Mouse (Mus musculus): ENCODE measurements around the gene Khk.
A peak's percentile ranks its signal among the peaks of the same experiment; 100 is the strongest.

Khk gene

DNA sequence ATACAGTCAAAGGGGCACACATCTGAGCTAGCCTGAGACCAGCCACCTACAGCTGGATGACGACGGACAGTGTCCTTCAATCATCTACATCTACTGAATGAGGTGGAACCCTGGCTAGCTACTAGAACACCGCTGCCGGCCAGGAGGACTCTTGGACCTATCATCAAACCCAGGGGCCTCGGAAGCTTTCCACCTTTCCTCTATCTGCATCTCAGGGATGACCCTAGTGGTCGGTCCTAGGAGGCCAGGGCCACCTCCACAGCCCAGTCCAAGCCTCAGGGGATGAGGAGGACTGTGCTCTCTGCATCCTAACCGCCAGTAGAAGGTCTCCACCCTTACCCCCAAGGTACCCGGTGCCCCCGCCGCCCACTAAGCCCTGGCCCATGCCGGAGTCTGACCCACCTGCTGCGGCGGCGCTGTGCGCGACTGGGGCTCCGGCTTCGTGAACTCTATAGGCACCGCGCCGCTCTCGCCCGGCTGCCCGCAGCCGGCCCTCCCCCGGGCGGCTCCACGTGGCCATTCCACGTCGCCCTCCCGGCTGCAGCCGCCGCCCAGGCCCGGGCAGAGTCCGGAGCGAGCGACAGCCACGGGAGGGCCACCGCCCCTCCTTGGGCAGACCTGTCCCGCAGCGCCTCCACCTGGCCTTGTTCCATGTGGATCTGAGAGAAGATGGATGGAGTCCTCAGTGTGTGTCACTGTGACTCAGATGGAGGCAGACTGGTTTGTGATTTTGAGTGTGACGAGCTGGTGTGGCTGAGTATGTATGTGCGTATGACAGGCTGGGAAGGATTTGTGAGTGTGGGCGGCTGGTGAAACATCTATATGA is 23.9 kb downstream of the Khk start, which contains the start of gene Cgref1:
Cgref1 (minus strand) TSS at position 636 of the 826 bp plus-strand sequence.
- DNase-seq, result peak; percentile 95

- no peak for DNase-seq
These were observed 27.4 kb downstream of the Khk start for GRCm38 (mm10) chr5:30948620-30949019.

- peak; percentile 99 for DNase-seq
These were observed 28.6 kb downstream of the Khk start for GRCm38 (mm10) chr5:30949654-30950326.

DNA sequence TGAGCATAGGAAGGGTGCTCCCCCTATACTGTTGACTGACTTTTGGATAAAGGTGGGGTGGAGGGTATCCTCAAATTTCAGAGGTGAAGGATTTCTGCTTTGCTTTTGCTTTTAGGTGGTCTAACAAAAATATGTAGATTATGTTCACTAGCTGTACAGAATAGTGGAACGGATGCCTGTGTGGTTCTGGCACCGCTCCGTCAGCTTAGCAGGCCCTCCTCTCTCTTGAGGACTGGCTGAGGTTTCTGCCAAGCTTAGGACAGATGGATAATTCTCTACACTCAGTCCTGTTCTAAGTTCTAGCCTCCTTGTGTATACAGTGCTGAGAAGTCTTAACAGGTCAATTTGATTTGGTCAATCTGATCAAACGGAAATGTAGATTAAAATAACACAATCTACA is 29.2 kb downstream of the Khk start:
- peak; percentile 92 for DNase-seq

- peak; percentile 95 for DNase-seq
These were observed 29.7 kb downstream of the Khk start for GRCm38 (mm10) chr5:30950922-30951321.

DNA sequence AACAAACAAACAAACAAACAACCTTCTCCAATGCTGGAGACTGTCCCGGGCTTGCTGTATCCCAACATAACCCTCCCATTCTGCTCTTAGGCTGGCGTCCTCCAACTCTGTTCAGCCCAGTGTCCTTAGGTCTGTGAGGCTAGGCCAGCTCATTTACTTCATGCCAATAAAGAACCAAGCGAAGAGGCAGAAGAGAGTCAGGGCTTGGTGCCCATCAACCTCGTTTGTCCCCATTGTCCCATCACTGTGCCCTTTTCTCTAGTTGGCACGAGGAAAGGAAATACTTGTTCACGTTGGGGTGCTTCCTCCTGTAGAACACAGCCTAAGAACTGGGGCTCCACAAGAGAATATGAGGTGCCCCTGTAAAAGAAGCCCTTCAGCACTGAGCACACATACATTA is 30.5 kb downstream of the Khk start:
- DNase-seq, result peak; percentile 94

DNA sequence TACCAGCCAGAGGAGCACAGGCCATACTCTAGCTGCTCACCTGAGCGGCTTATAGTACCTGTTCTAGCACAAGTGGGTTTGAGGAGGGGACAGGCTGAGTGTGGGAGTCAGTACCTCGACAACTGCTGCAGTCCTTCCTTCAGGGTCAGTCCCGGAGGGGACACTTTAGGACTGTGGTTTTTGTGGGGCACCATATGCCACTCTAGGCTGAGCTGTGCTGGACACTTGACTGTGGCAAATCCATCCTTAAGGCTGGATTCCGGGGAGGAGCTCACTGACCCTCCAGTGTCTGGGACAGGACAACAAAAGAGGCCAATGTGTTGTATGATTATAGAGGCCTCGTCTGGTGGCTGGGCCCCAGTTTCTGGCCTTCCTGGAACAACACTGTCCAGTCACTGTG is 31.3 kb downstream of the Khk start:
- DNase-seq, result peak; percentile 88

DNA sequence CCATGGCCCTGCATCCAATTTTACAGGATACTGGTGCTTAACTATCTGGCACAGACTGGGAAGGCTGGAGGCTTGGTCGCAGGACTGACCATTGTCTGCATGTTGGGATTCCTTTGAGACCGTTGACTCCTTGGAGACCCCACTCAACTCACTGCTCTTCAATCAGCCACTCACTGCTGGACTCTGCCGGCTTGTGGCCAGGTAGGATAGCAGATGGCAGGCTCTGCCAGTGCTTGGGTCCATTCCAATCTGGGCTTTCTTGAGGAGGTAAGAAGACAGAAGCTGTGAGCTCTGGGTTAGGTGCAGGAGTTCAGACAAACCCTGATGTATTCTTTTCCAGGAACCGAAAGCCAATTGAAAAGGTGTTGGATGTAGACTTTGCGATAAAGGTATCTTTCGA is 32.8 kb downstream of the Khk start:
- peak; percentile 91 for DNase-seq

DNA sequence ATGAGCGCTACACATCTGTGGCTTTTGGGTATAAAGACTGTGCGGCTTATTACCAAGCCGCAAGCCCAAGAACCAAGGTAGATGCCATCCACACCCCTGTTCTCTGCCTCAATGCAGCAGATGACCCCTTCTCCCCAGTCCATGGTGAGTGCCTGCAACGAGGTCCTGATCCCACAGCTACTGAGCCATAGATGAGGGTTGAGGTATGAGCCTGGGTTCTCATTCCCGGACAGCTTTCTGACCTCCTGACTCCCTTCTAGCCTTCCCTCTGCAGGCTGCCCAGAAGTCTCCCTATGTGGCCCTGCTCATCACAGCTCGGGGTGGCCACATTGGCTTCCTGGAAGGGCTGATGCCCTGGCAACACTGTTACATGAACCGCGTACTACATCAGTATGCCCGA is 33.3 kb downstream of the Khk start:
- DNase-seq, result no peak

GRCm38 (mm10) chr5:30955751-30956150 is 34.5 kb downstream of the Khk start:
- DNase-seq, result no peak

DNA sequence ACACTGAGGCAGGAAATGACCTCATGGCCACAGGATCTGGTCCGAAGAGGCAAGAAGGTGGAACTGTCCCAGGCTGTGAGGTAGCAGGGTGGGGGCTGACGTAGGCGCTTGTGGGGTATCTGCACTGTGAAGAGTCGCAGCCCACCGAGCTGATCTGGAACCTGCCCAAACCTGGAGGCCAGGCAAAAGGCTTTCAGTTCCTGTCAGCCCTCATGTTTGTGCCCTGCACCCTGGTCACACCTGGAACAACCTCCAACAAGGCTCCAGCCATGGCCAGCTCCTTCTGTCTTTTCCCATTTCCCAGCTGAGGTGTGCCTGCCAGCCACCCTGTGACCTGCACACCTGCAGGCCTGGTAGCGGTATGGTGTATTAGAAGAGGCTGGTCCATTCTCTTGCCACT is 36.7 kb downstream of the Khk start:
- peak; percentile 91 for DNase-seq

GRCm38 (mm10) chr5:30959198-30959854 is 38.1 kb downstream of the Khk start:
- no peak for DNase-seq

GRCm38 (mm10) chr5:30959966-30960501 is 38.8 kb downstream of the Khk start, which contains the start of gene Preb:
Gene Preb (minus strand): TSS chr5:30960361.
- DNase-seq, result peak; percentile 100

GRCm38 (mm10) chr5:30960814-30961213 is 39.6 kb downstream of the Khk start:
- no peak for DNase-seq

DNA sequence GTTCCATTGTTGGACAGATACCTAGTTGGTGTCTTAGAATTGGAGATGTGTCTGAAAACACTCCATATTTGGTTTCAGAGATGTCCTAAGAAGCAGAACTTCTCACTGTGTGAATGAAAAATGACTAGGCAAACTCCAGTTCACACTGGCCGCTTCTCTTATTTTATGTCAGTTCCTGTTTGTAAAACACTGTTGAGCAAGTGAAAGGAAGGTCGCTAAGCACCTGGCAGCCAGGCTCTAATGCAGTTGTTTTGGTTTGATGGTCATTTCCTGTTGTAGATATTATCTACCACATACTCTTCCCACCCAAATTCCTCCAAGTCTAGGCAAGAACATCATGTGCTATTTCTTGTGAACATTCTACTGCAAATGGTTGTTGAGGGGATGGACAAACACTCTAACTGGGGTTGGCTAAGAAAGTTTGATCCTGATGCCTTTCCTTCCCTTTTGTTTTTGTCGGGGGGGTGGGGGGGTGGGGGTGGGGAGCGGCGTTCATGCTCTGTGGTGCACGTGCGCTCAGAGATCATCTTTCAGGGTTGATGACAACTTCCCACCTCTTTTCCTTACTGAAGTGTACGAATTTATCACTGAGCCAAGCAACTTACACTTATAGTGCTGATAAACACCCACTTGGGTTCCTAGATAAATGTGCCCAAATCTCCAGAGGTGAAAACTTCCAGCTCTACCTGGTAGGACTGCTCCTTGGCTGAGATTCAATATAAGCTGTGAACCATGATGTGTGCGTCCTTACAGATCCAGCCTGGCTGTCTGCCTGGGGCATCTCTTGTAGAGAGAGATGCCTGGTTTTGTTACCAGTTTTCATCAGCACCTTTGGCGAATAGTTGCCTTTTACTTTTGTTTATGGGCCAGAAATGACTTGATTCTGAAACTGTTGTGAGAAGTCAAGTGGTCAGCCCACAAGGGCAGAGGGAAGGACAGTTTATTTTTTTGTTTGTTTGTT is 40.6 kb downstream of the Khk start:
- peak; percentile 95 for DNase-seq

GRCm38 (mm10) chr5:30963916-30964315 is 42.7 kb downstream of the Khk start:
- DNase-seq, result no peak

DNA sequence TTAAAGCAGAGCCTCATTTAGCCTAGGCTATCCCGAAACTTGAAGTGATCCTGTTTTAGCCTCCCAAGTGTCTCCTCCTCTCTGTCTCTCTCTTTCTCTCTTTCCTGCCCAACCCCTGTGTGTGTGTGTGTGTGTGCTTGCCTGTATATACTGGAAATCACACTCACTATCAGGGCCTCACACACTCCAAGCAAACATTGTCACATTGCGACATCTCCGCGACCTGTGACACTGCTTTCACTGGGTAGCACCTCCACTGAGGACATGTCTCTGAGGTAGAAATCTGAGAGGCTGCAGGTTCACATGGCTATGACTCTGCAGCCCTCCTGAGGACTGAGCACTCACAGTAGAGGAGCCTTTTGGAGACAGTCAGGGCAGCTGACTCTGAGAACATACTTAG is 45.0 kb downstream of the Khk start:
- no peak for DNase-seq

- peak; percentile 98 for DNase-seq
These were observed 47.2 kb downstream of the Khk start, which contains the start of gene Tcf23 for GRCm38 (mm10) chr5:30968416-30968815. Gene Tcf23 (plus strand): TSS chr5:30968662.

GRCm38 (mm10) chr5:30969440-30969839 is 48.2 kb downstream of the Khk start:
- peak; percentile 94 for DNase-seq

- peak; percentile 97 for DNase-seq
These were observed 53.8 kb downstream of the Khk start for GRCm38 (mm10) chr5:30974870-30975656.

All from heart, adult 11 months (tissue).